Mouse (Mus musculus) heart, embryonic 12.5 days (tissue): ENCODE measurements at regions not wholly inside any gene's neighbourhood (a gene's known extent, or its start where the extent isn't known, plus 50 kb on each side); places are given as distances from the start of the nearest gene placed in this dataset.

Source experiments
- ATAC-seq: fragments of 200-750 bp; cut with Nextera tagmentation; 2 replicates; pipeline ENCODE4 v1.8.0; 2017; ENCODE audit warnings: moderate TSS enrichment, moderate library complexity; ENCODE audit not compliant: insufficient number of reproducible peaks, low FRiP score
- H3K27ac ChIP-seq: fragments of 300-500 bp; sonication (generic); 2 replicates; pipeline ENCODE4 v1.5.1; 2016; ENCODE audit warnings: mild to moderate bottlenecking, moderate library complexity; ENCODE audit not compliant: poor library complexity, severe bottlenecking
- H3K27me3 ChIP-seq: fragments of 300-500 bp; sonication (generic); replicated peaks from 2 replicates; pipeline ENCODE4 v1.6.1; 2016; ENCODE audit warnings: mild to moderate bottlenecking, moderate library complexity
- H3K36me3 ChIP-seq: fragments of 300-500 bp; sonication (generic); 2 replicates; pipeline ENCODE4 v1.6.1; 2016; ENCODE audit warnings: mild to moderate bottlenecking, moderate library complexity
- H3K4me1 ChIP-seq: fragments of 300-500 bp; sonication (generic); replicated peaks from 2 replicates; pipeline ENCODE4 v1.6.1; 2016; ENCODE audit warnings: mild to moderate bottlenecking
- H3K4me2 ChIP-seq: fragments of 300-500 bp; sonication (generic); 2 replicates; pipeline ENCODE4 v1.6.1; 2016; ENCODE audit warnings: mild to moderate bottlenecking, moderate library complexity
- H3K4me3 ChIP-seq: fragments of 300-500 bp; sonication (generic); 2 replicates; pipeline ENCODE4 v1.5.1; 2016; ENCODE audit warnings: mild to moderate bottlenecking
- H3K9ac ChIP-seq: fragments of 300-500 bp; sonication (generic); 2 replicates; pipeline ENCODE4 v1.6.1; 2016; ENCODE audit warnings: mild to moderate bottlenecking, moderate library complexity
- H3K9me3 ChIP-seq: fragments of 300-500 bp; sonication (generic); replicated peaks from 2 replicates; pipeline ENCODE4 v1.6.1; 2016; ENCODE audit warnings: mild to moderate bottlenecking, moderate library complexity
- WGBS: fragments of 180-500 bp; shearing (Covaris S2); methylation state at CpG from one replicate; pipeline ENCODE4 v1.1.7; 2016; 5-methylcytosine and 5-hydroxymethylcytosine counted together

DNA sequence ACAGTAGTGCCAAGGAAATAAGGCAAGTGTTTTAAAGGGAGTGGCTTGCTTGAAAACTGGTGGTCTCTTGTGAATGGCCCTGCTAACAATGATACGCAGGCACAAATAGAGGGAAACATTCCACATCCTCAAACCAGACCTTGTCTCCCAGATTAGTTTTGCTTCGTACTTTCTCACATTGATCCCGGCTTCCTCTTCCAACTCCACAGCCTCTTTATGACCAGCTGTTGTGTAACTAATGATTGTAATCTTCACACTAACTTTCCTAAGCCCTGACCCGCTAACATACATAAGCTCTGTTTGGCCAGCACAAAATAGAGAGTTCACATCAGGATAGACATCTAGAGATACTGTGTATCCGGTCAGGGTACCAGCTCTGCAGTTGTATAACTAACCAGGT lies 116.3 kb upstream of the Arhgap28 start:
- Histone ChIP-seq H3K4me3 (no peak overlapping the region), H3K9ac (no peak overlapping the region), H3K4me2 (no peak overlapping the region), H3K36me3 (no peaks in the 10 kb centered on the region), H3K9me3 (no peaks in the 10 kb centered on the region), H3K27me3 (no peaks in the 10 kb centered on the region), H3K4me1 (no peaks in the 10 kb centered on the region; the same call in 1 of the 2 replicates), H3K27ac (no peak overlapping the region)
- no peak for ATAC-seq
- WGBS: 72% methylated on average over 5 of the region's 5 CpGs

DNA sequence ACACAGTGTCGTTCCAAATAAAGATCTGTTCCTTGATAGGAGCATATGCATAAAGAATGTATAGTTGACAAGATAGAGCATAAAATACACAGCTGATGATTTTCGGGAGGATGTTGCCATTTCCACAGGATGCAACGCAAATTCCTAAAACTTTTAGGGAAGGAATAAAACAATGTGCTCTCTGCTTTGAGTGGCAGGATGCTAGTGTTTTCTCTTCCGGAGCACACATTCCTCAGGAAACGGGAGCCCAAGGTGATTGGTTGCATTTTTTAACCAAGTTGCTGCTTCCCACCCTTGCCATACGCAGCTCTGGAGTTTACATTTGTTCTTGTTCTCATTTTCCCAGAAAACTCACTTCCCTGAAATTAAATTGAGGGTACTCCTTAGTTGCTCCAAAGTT lies 116.8 kb upstream of the Arhgap28 start:
- no peak overlapping the region for H3K4me2 ChIP-seq
- WGBS: 55% methylated on average over 6 of the region's 6 CpGs
- no peak overlapping the region for H3K27ac ChIP-seq
- H3K36me3 ChIP-seq: no peaks in the 10 kb centered on the region
- ATAC-seq: no peak
- H3K27me3 ChIP-seq: no peaks in the 10 kb centered on the region
- H3K4me1 ChIP-seq: no peaks in the 10 kb centered on the region; the same call in 1 of the 2 replicates
- H3K9ac ChIP-seq: no peak overlapping the region
- H3K4me3 ChIP-seq: no peak overlapping the region
- H3K9me3 ChIP-seq: no peaks in the 10 kb centered on the region

DNA sequence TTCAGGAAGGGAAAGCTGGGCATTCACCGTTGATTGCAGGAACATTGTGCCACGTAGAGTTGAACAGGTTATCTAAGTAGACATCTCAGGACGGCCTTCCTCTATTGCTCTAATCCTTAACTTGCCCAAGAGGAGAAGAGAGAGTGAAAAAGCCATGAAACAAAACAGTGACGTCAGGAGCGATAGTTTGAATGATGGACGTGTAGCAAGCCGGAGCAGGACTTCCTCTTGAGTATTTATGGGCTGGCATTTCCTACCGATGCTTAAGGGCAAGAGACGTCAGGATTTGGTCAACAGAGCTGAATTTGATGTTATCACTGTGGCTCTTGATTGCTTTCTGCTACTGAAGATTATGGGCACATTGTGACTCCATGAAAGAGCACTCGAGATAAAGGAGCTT lies 130.5 kb upstream of the Arhgap28 start:
- Histone ChIP-seq H3K4me1 (peaks cover 10% of the 10 kb centered on the region; the same call in 1 of the 2 replicates), H3K36me3 (no peaks in the 10 kb centered on the region), H3K27ac (no peak overlapping the region), H3K9ac (no peak overlapping the region), H3K9me3 (no peaks in the 10 kb centered on the region), H3K4me2 (no peak overlapping the region), H3K27me3 (no peaks in the 10 kb centered on the region), H3K4me3 (no peak overlapping the region)
- ATAC-seq: no peak
- 41% methylated on average over 10 of the region's 10 CpGs for WGBS

DNA sequence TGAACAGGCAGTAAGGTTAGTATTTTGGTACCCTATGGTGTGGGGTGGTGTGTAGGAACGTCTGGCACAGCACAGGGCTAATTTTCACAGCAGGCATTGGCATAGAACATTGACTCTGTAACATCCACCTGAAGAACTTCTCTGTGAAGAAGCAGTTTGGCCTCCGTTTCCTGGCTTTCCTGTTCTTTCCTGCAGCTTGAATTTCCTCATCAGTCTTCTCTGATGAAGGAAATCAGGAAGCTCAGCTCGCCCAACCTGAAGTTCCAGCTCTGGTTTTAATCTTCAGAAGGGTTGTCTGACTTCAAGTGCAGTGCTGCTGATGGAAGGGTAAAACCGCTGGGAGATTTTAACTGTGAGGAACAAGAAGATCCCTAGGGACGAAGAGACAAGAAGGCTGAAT lies 131.5 kb upstream of the Arhgap28 start:
- no peak overlapping the region for H3K9ac ChIP-seq
- H3K4me3 ChIP-seq: no peak overlapping the region
- H3K36me3 ChIP-seq: no peaks in the 10 kb centered on the region
- no peak overlapping the region for H3K27ac ChIP-seq
- peaks cover 7% of the 10 kb centered on the region; the same call in 1 of the 2 replicates for H3K4me1 ChIP-seq
- WGBS: 36% methylated on average over 5 of the region's 5 CpGs
- no peak overlapping the region for H3K4me2 ChIP-seq
- H3K27me3 ChIP-seq: no peaks in the 10 kb centered on the region
- no peak for ATAC-seq
- H3K9me3 ChIP-seq: no peaks in the 10 kb centered on the region

DNA sequence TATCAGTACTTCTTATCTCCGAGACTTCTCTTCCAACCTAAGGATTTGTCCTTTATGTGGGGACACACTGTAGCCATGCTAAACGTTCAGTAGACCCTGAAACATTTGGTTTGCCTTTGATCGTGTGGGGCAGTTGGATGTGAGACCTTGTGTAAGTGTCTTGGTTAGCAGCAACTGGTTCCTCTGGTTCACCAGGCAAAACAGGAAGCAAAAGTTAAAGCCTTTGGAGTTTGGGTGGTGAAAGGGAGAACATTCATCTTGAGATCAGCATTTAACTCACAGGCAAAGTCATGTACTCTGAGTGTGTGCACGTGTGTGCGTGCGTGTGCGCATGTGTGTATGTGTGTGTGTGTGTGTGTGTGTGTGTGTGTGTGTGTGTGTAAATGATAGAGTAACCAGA lies 130.3 kb upstream of the L3mbtl4 start:
- Histone ChIP-seq H3K9me3 (no peaks in the 10 kb centered on the region), H3K27me3 (no peaks in the 10 kb centered on the region), H3K27ac (no peak overlapping the region), H3K9ac (no peak overlapping the region), H3K4me2 (no peak overlapping the region), H3K4me1 (no peaks in the 10 kb centered on the region), H3K4me3 (no peak overlapping the region), H3K36me3 (no peaks in the 10 kb centered on the region)
- WGBS: 84% methylated on average over 7 of the region's 7 CpGs
- no peak for ATAC-seq

DNA sequence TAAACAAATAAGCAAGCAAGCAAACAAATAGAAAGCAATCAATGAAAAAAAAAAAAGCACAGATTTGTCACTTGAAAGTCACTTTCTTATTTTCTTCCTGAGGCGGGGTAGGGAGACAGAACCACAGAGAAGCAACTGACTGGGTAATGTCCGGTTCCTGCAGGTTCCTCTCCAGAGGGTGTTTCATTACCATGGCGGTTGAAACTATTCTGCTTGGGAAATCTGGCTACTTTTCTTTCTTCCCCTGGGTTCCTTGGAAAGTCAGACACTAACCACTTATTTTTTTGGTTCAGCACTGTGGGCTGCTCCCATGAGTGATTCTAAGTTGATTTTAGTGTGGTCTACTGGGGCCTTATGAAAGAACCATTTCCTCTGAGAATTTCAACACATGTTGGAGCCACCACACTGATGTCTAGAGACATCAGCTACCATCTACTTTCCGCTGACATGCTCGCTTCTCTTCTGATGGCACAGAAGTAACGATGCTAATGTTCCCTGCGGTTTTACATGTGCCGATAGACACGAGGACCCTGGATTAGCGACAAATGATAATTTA lies 124.3 kb upstream of the L3mbtl4 start:
- Histone ChIP-seq H3K9me3 (no peaks in the 10 kb centered on the region), H3K27ac (no peak overlapping the region), H3K27me3 (no peaks in the 10 kb centered on the region), H3K4me3 (no peak overlapping the region), H3K4me1 (no peaks in the 10 kb centered on the region), H3K4me2 (no peak overlapping the region), H3K9ac (no peak overlapping the region), H3K36me3 (no peaks in the 10 kb centered on the region)
- no peak for ATAC-seq
- 85% methylated on average over 10 of the region's 10 CpGs for WGBS

DNA sequence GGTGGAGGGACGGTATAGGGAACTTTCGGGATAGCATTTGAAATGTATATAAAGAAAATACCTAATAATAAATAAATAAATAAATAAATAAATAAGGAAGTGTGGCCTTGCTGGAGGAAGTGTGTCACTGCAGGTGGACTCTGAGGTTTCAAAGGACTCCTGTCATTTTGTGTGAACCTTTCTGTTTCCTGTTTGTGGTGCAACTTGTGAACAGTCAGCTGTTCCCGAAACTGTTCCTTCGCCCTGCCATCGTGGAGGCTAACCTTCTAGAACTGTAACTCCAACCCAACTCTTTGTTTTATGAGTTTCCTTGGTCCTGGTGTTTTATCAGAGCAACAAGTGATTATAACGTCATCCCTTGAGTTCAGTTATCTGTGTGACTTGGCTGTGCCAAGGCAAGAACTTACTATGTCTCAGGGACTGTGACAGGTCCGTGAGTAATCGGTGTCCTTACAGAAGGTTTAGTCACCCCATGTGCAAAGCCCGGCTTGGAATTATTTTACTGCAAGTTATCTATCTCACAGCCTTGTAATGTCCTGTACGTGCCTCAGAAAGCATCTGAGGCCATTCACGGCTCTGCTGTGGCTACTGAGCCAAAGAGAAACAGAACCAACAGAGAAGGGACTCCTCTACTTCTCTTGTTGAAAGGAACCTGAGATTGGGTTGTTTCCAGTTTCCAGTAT lies 121.0 kb upstream of the L3mbtl4 start:
- Histone ChIP-seq H3K9me3 (no peaks in the 10 kb centered on the region), H3K4me2 (no peak overlapping the region), H3K36me3 (no peaks in the 10 kb centered on the region), H3K9ac (no peak overlapping the region), H3K4me1 (no peaks in the 10 kb centered on the region), H3K27me3 (no peaks in the 10 kb centered on the region), H3K4me3 (no peak overlapping the region), H3K27ac (no peak overlapping the region)
- WGBS: 68% methylated on average over 11 of the region's 11 CpGs
- ATAC-seq: no peak

DNA sequence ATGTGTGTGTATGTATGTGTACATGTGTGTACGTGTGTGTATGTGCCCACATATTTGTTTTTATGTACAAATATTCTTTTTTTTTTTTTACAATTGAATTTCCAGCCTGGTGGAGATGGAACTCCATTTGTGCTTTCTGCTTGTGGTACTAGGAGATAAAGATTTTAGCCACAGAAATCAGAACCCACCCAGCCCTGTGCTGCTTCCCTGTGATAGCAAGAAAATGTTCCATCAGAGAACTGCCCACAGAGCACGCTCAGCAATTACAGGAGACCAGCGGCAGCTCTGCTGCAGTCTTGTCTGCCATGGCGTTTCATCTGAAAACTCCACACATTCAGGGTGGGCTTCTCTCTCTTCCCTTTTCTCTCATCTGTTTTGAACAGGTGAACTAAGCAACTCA lies 118.7 kb upstream of the L3mbtl4 start:
- no peak for ATAC-seq
- H3K9ac ChIP-seq: no peak overlapping the region
- no peak overlapping the region for H3K4me2 ChIP-seq
- H3K4me3 ChIP-seq: no peak overlapping the region
- no peaks in the 10 kb centered on the region for H3K27me3 ChIP-seq
- WGBS: 58% methylated on average over 4 of the region's 4 CpGs
- no peak overlapping the region for H3K27ac ChIP-seq
- no peaks in the 10 kb centered on the region for H3K36me3 ChIP-seq
- no peaks in the 10 kb centered on the region for H3K4me1 ChIP-seq
- no peaks in the 10 kb centered on the region for H3K9me3 ChIP-seq

DNA sequence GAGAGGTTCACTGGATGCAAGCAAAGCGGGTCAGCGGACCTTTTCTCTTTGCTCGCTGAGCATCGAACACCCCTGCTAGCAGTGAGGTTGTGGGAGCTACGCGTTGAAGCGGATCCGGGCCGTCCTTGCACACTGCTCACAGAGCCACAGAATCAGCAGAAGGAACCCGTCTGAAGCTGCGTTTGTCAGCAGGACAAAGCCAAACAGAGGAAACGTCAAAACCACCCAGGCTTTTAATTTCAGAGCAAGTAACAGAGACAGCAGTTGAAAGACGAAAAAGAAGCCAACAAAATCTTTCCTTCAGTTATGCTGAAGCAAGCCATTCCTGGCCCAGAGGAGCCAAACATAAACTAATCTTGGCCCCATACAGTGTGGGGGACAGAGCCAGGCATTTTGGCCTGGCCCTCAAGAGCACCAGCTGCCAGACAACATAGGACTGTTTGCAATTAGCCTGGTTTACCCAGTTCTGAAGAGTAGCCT lies 115.4 kb upstream of the L3mbtl4 start:
- WGBS: 61% methylated on average over 13 of the region's 13 CpGs
- H3K9ac ChIP-seq: no peak overlapping the region
- H3K4me1 ChIP-seq: no peaks in the 10 kb centered on the region
- H3K27ac ChIP-seq: no peak overlapping the region
- no peaks in the 10 kb centered on the region for H3K9me3 ChIP-seq
- H3K36me3 ChIP-seq: no peaks in the 10 kb centered on the region
- no peak for ATAC-seq
- H3K4me2 ChIP-seq: no peak overlapping the region
- H3K4me3 ChIP-seq: no peak overlapping the region
- H3K27me3 ChIP-seq: no peaks in the 10 kb centered on the region

DNA sequence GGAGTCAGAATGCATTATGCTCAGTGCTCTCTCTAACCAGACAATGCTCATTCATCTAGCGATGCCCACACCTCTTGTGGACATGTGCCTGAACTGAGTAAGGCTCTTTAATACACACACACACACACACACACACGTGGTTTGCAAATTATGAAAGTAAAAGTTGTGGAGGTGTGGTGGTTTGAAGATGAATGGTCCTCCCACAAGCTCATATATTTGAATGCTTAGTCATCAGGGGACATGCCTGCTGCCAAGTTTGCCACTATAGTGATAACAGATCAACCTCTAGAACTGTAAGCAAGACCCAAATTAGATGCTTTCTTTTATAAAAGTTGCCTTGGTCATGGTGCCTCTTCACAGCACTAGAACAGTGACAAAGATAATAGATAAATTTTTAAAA lies 112.5 kb upstream of the L3mbtl4 start:
- WGBS: 77% methylated on average over 2 of the region's 2 CpGs

DNA sequence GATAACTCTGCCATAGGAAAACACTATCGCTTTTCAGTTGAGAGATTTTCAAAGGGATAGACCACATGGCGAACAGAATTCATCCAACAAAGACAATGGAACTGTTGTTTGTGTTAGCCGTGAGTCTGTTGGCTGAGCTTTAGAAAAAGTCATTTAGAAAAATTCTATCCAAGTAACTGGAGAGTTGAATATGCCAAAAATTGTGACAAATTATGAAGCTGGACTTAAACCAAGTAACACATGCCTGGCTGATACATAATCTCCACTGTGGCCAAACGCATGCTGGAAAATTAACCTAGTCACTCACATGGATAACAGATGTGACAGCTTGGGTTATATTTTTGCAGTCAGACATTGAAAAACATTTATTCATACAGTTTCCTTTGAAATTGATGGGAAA lies 110.1 kb upstream of the L3mbtl4 start:
- Histone ChIP-seq H3K27me3 (0 out of 2 replicates have a peak, but pooled peaks cover 3% of the 10 kb centered on the region), H3K27ac (no peak overlapping the region), H3K4me2 (no peak overlapping the region), H3K4me1 (peaks cover 18% of the 10 kb centered on the region), H3K9ac (no peak overlapping the region), H3K9me3 (no peaks in the 10 kb centered on the region), H3K36me3 (no peaks in the 10 kb centered on the region), H3K4me3 (no peak overlapping the region)
- no peak for ATAC-seq
- WGBS: 50% methylated on average over 4 of the region's 4 CpGs

More for the DNA sequence above, 112.5 kb upstream of the L3mbtl4 start:
- no peak for ATAC-seq
- no peak overlapping the region for H3K9ac ChIP-seq
- H3K27ac ChIP-seq: no peak overlapping the region
- no peaks in the 10 kb centered on the region for H3K9me3 ChIP-seq
- no peaks in the 10 kb centered on the region for H3K27me3 ChIP-seq
- peaks cover 15% of the 10 kb centered on the region for H3K4me1 ChIP-seq
- H3K36me3 ChIP-seq: no peaks in the 10 kb centered on the region
- no peak overlapping the region for H3K4me3 ChIP-seq
- H3K4me2 ChIP-seq: no peak overlapping the region

DNA sequence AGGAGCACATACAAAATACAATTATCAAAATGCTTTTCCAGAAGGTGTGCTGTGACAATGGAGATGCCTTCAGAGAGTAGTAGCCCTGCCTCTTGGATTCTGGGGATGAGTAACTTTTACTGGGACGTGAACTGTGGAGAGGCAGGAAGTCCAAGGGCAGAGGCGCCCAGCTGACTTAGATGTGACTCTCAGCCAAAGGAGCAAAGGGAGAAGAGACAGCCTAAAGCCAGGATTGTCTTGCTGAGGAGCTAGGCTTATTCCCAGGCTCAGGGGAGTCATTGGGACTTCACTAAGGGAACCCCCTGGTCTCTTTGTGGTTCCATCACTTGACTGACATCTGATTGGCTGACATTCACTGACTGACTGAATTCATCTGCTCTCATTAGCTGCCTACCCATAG lies 108.9 kb upstream of the L3mbtl4 start:
- Histone ChIP-seq H3K4me3 (no peak overlapping the region), H3K36me3 (no peaks in the 10 kb centered on the region), H3K9ac (no peak overlapping the region), H3K4me1 (peaks cover 18% of the 10 kb centered on the region), H3K9me3 (no peaks in the 10 kb centered on the region), H3K27me3 (0 out of 2 replicates have a peak, but pooled peaks cover 5% of the 10 kb centered on the region), H3K27ac (peak overlapping the region; percentile 58), H3K4me2 (0 out of 2 replicates have a peak overlapping the region, but pooled peaks have one; percentile 51)
- ATAC-seq: no peak
- 73% methylated on average over 2 of the region's 2 CpGs for WGBS
